Mouse (Mus musculus) adrenal gland, postnatal 36 days (tissue): ENCODE measurements around the gene Eif3b. TPM values are rescaled to one million over a fixed set of nuclear protein-coding genes. Genes with fewer than 3 reads are reported as not detected.

Experiments used
- DNase-seq, 2 experiments: peaks; one replicate each; pipeline ENCODE4 v3.0.0; 2021; ENCODE audit warnings: mixed read lengths in 1 of 2
- microRNA-seq: library from miRNA; unstranded; fragments of <30 nt; microRNA quantifications from one replicate; pipeline ENCODE4 v1.2.0, GENCODE M21; 2021
- total RNA-seq, 2 experiments: library from RNA; stranded (reverse); gene quantifications; 2 replicates each; pipeline ENCODE4 v1.2.3; 2021

Eif3b gene
- total RNA-seq, 2 experiments from 2014 or later, result 175 to 197 TPM

- no peak for DNase-seq
Observed at GRCm38 (mm10) chr5:140472336-140472735, 53.2 kb downstream of the Eif3b start.

GRCm38 (mm10) chr5:140481458-140481857, 62.3 kb downstream of the Eif3b start:
- DNase-seq, result no peak

GRCm38 (mm10) chr5:140491142-140491541, 72.0 kb downstream of the Eif3b start:
- no peak for DNase-seq

GRCm38 (mm10) chr5:140492684-140493233, 73.6 kb downstream of the Eif3b start:
- no peak for DNase-seq

Small RNA genes within 50 kb of the gene (microRNA-seq; reads per million reads assigned to microRNA genes)
- not detected for gene Mir7038

Other genes starting within 250 kb of the Eif3b start
- 10 to 100 TPM; 13.9 to 17.8 TPM for gene Mad1l1, start 97.8 kb upstream of the Eif3b start, total RNA-seq
- 10 to 100 TPM; 15.0 to 23.0 TPM for gene Nudt1, start 97.7 kb upstream of the Eif3b start, total RNA-seq
- 10 to 100 TPM; 13.7 to 15.6 TPM for gene Mrm2, start 87.4 kb upstream of the Eif3b start, total RNA-seq
- 10 to 100 TPM; 16.7 to 20.7 TPM for gene Snx8, start 30.1 kb upstream of the Eif3b start, total RNA-seq
- under 1 TPM in 1 of 2 experiments, not detected in 1; 0.16 TPM for gene Gm4869, start 26.3 kb downstream of the Eif3b start, total RNA-seq
- gene Chst12, start 86.2 kb downstream of the Eif3b start, total RNA-seq, result 10 to 100 TPM in 1 of 2 experiments, 1 to 10 TPM in 1; 6.9 to 10.1 TPM
- not detected for gene Grifin, start 145.7 kb downstream of the Eif3b start, total RNA-seq
- gene Lfng, start 188.0 kb downstream of the Eif3b start, total RNA-seq, result 10 to 100 TPM in 1 of 2 experiments, 1 to 10 TPM in 1; 9.6 to 12.7 TPM
- 100 to 1,000 TPM in 1 of 2 experiments, 10 to 100 TPM in 1; 42.4 to 108 TPM for gene Ttyh3, start 229.7 kb downstream of the Eif3b start, total RNA-seq